Mouse (Mus musculus) heart, adult 18-20 months (tissue): ENCODE measurements around the gene Cgn. TPM values are rescaled to one million over a fixed set of nuclear protein-coding genes. Genes with fewer than 3 reads are reported as not detected.
"Not testable (repeated sequence)": the region's sequence is repeated elsewhere in the genome, so short reads cannot be mapped to it uniquely, and the experiment has no call there.

ENCODE experiments used
- DNase-seq, 2 experiments: peaks; one replicate each; pipeline ENCODE4 v3.0.0; 2021 to 2022; ENCODE audit warnings: mixed read lengths in 1 of 2
- total RNA-seq, 2 experiments: library from RNA; stranded (reverse); gene quantifications; 2 replicates each; pipeline ENCODE4 v1.2.3; 2021

Cgn gene
- total RNA-seq, 2 experiments from 2014 or later = 0.37 to 0.85 TPM

GRCm38 (mm10) chr3:94789516-94789915, 3.2 kb upstream of the Cgn start:
- DNase-seq = no peak

DNA sequence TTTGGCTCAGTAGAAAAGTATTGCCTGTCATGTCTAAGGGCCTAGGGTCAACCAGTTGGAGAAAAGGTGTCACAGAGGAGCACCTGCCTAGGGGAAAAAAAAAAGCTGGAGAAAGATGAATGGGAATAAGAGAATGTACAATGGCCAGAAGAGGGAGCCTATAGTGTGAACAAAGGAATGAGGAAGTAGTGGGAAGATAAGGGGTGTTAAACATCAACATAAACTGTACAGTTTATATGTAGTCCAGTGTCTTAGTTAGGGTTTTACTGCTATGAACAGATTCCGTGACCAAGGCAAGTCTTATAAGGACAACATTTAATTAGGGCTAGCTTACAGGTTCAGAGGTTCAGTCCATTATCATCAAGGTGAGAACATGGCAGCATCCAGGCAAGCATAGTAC, 2.8 kb upstream of the Cgn start:
- no peak for DNase-seq

GRCm38 (mm10) chr3:94787122-94787780, 959 bp upstream of the Cgn start:
- no peak for DNase-seq

- no peak for DNase-seq
These were observed 334 bp downstream of the Cgn start for GRCm38 (mm10) chr3:94785958-94786357.

GRCm38 (mm10) chr3:94784171-94784701, 2.1 kb downstream of the Cgn start:
- DNase-seq = no peak

DNA sequence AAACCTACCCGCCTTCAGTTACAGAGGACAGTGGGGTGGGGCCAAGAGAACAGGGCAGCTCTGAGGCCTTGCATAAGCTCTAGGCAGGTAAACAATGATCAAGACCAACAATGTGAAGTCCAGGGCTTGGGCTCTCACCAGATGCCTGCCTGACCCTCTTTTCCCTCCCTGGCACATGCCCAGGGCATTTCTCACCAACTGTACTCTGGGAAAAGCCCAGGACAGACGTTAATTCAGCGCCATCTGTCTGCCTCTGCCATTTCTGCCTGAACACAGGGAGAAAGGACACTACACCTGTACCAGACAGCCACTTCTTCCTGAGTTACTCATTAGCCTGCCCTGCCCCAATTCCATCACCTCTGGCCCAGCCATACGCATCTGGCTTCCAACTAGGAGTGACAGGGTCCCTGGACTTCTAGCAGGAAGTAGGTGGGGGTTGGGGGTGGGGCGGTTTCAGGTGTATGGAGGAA, 2.8 kb downstream of the Cgn start:
- no peak for DNase-seq

DNA sequence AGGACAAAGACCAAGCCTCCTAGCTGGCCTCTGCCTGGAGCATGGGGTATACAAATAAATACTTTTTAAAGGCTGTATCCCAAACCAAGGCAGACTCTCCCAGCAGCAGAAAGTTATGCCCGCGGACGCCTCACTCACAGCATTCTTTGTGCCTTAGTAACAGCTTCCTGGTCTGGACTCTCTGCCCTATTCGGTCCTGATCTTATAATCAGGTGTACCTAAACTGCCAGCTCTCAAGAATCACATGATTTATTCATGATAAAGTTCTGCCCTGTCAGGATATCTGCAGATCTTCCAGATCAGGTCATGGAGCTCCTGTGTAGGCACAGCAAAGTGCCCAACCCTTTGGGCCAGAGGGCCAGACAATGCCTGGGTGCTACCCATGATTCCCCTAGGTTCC, 3.4 kb downstream of the Cgn start:
- DNase-seq = no peak

- DNase-seq = peak in 1 of 2 experiments; percentile 35
These were observed 4.9 kb downstream of the Cgn start for GRCm38 (mm10) chr3:94781356-94781755.

DNA sequence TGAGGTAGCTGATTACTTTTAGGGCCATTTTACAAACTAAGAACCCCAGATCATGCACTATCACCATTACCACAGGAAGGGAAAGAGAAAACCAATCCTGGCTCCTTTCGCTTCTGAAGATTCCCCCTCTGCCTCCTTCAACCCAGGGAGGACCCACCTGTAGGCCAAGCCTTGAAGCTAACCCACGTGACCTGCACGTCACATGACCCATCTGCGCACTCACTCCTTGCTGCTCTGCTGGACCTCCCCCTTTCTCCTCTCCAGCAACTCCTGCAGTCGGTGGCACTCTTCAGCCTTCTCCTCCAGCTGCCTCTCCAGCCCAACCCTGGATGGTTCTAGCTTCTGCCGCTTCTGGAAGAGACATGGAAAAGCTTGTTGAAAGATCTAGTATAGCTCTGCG, 10.4 kb downstream of the Cgn start:
- DNase-seq = no peak

DNA sequence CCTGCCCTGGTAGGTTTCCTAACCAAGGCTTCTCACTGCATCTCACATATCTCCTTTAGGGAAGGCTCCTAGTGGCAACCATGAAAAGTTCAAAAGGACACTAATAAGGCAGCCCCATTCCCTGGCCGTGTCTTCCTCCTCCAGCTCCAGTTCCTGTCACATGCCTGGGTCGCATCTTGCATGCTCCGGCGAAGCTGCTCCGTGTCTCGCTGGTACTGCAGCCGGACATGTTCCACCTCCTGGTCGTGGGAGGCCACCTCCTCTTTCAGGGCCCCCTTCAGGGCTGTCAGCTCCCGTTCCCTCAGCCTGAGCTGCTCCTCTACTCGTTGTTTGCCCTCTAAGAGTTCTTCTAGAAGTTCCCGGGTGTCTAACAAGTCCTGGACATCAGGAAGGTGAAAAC, 12.3 kb downstream of the Cgn start:
- peak in 1 of 2 experiments; percentile 39 for DNase-seq

- DNase-seq = not testable (repeated sequence)
These were observed 20.8 kb downstream of the Cgn start for GRCm38 (mm10) chr3:94765456-94765855.

DNA sequence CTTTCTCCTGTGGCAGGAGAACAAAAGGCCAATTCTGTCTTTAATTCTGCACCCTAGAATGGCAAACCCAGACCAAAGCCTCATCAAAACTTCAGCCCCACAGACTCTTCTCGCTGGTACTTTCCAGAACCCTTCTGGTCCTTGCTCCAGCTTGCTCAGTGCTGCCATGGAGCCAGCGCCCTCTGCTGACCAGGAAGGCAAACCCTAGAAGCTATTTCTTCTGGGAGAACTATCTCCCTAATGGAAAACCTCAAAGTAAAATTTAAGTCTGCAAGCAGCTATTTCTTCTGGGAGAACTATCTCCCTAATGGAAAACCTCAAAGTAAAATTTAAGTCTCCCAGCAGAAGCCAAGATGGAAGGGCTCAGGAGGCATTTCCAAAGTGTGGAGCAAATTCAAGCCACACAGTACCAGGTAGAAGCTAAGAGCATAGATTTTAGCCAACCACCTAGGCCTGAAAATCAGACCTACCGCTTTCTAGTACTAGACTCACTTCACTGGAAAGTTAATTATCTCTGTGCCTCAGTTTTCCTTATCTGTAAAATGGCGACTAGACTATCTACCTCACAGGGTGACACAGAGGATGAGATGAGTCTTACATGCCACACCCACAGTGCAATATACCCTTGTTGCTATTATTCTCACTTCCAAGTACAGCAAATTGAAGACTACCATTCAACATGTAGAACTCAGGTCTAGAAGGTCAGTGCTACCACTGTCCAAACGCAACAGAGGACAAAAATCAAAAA, 21.6 kb downstream of the Cgn start:
- not testable (repeated sequence) for DNase-seq

DNA sequence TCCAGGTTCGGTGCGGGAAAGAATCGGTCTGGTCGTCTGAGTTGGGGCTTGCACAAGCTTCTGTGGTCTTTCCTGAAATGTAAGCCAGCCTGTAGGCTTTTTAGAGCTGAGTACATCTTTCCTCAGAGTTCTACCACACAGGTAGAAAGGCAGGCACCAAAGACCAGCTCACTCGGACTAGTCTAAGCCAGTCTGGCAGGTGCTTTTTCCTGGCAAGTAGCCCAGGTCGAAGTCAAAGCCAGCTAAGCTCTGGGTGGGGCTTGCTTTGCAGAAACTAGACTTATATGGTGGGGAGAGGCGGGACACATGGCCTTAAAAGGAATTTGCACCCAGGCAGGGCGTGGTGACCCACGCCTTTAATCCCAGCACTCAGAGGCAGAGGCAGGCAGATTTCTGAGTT, 27.9 kb downstream of the Cgn start:
- DNase-seq = not testable (repeated sequence)

GRCm38 (mm10) chr3:94758056-94758409, 28.3 kb downstream of the Cgn start:
- peak; percentile 20 to 35 for DNase-seq

- not testable (repeated sequence) for DNase-seq
These were observed 28.8 kb downstream of the Cgn start for GRCm38 (mm10) chr3:94757251-94758055.

DNA sequence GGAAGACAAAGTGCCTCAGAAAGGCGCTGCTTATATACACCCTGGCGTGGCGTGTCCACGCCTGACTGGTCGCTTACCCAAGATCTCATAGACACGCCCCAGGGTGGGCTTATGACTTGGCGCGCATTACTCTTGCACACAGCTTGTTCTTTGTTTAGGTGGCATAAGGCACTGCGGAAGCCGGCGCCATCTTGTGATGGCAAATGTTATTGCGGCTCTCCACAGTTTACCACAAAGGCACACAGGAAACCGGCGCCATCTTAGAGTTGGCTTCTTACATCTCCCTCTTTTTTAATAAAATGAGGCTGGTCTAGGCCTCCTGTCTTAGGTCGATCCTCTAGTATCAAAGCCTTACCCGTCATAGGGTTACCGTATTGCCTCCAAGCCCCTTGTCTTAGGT, 40.6 kb downstream of the Cgn start:
- no peak for DNase-seq

- not testable (repeated sequence) for DNase-seq
These were observed 62.7 kb downstream of the Cgn start for GRCm38 (mm10) chr3:94723637-94724036.

DNA sequence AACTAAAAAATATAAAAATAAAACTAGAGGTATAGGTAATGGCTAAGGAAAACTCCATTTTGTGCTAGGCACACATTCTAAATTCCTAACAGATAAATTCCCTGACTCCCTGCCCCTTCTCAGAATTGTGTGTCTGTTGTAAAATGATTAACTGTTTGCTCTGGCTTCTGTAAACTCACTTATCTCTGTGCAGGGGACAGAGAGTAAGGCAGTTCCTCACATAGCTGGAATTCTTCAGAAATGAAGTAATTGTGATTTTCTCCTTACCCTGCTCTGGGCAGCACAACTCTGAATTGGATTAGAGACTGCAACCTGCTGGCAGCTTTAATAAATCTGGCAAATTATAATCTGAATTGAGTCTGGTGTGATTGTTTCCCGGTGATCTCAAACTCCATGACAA, 68.0 kb downstream of the Cgn start:
- not testable (repeated sequence) for DNase-seq

DNA sequence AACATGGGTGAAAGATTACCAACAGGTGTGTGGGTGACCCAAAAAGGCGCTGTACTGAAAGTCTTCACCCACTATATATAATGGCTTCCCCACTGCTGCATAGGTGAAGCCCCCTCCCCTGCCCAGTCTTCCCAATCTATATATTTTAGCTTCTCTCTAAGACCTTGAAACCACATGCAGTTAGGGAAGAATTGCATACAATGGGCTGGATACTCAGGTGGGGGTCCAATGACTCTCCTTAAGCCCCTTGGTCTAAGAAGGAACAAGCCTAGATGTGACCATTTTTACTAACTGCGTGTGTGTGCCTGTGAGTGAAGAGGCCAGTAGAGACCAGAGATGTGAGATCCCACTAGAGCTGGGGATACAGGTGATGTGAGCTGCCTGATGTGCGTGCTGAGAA, 72.9 kb downstream of the Cgn start:
- not testable (repeated sequence) for DNase-seq

- DNase-seq = not testable (repeated sequence)
These were observed 75.7 kb downstream of the Cgn start for GRCm38 (mm10) chr3:94710591-94710990.
